Mouse (Mus musculus): ENCODE results near the gene Trak1. TPM values are rescaled to one million over a fixed set of nuclear protein-coding genes. Genes with fewer than 3 reads are reported as not detected.

Gene Trak1
- polyA plus RNA-seq, 1 experiment from 2014 or later, result 18.2 TPM

DNA sequence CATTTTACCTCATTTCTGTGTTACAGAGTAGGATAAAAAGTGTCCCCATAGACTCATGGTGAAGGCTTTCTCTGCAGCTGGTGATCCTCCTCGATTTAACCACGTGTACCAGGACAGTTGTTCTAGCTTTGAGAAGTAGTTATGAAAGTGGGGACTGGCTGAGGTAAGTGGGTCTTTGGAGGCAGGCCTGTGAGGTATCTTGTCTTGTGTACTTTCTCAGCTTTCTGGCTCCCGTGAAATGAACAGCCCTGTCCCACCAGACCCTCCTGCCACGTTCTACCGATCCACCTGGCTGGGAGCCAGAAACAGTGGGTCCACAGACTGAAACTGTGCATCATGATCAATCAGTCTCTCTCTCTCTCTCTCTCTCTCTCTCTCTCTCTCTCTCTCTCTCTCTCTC, 18.1 kb upstream of the Trak1 start:
- Histone ChIP-seq H3K27ac (no peak overlapping the region), H3K9me3 (peaks cover 6% of the 10 kb centered on the region), H3K27me3 (ENCODE audit: insufficient read depth, poor library complexity, severe bottlenecking) (no peaks in the 10 kb centered on the region), H3K4me1 (peaks cover 14% of the 10 kb centered on the region), H3K4me3 (no peak overlapping the region), H3K36me3 (peaks cover 10% of the 10 kb centered on the region)
- no peak for DNase-seq (ENCODE audit: low spot score)
- WGBS, result 88% methylated on average over 5 of the region's 5 CpGs

DNA sequence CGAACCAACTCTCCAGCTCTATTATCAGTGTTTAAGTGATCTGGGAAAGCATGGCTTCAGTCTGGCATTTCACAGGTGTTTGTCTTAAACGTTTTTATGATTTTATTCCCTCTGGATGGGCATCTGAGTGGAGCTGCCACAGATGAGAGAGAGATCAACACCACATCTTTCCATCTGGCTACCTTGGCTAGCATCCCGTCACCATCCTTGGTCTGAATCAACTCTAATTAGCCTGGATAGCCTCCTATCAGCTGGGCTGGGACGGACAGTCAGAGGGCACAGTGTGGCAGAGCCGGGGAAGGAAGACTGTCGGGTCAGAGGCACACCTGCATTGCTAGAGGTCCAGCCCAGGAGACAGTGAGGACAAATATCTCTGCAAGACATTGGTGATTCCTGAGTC, 15.4 kb upstream of the Trak1 start:
- Histone ChIP-seq H3K27ac (no peak overlapping the region), H3K9me3 (peaks cover 6% of the 10 kb centered on the region), H3K4me1 (peaks cover 16% of the 10 kb centered on the region), H3K36me3 (peaks cover 10% of the 10 kb centered on the region), H3K4me3 (no peak overlapping the region), H3K27me3 (ENCODE audit: insufficient read depth, poor library complexity, severe bottlenecking) (no peaks in the 10 kb centered on the region)
- 77% methylated on average over 6 of the region's 6 CpGs for WGBS
- no peak for DNase-seq (ENCODE audit: low spot score)

- no peaks in the 10 kb centered on the region for H3K27me3 ChIP-seq (ENCODE audit: insufficient read depth, poor library complexity, severe bottlenecking)
- peaks cover 10% of the 10 kb centered on the region for H3K36me3 ChIP-seq
- DNase-seq (ENCODE audit: low spot score), result no peak
- H3K27ac ChIP-seq, result no peak overlapping the region
- H3K4me3 ChIP-seq, result no peak overlapping the region
- WGBS, result 99% methylated on average over 6 of the region's 6 CpGs
- peaks cover 6% of the 10 kb centered on the region for H3K9me3 ChIP-seq
- H3K4me1 ChIP-seq, result peaks cover 8% of the 10 kb centered on the region
Measured at GRCm38 (mm10) chr9:121283620-121284185, 13.6 kb upstream of the Trak1 start.

GRCm38 (mm10) chr9:121284422-121284821, 12.9 kb upstream of the Trak1 start:
- no peak overlapping the region for H3K27ac ChIP-seq
- no peaks in the 10 kb centered on the region for H3K27me3 ChIP-seq (ENCODE audit: insufficient read depth, poor library complexity, severe bottlenecking)
- H3K9me3 ChIP-seq, result peaks cover 6% of the 10 kb centered on the region
- DNase-seq (ENCODE audit: low spot score), result no peak
- H3K36me3 ChIP-seq, result peaks cover 10% of the 10 kb centered on the region
- H3K4me3 ChIP-seq, result no peak overlapping the region
- WGBS, result 92% methylated on average over 3 of the region's 3 CpGs
- peaks cover 8% of the 10 kb centered on the region for H3K4me1 ChIP-seq

DNA sequence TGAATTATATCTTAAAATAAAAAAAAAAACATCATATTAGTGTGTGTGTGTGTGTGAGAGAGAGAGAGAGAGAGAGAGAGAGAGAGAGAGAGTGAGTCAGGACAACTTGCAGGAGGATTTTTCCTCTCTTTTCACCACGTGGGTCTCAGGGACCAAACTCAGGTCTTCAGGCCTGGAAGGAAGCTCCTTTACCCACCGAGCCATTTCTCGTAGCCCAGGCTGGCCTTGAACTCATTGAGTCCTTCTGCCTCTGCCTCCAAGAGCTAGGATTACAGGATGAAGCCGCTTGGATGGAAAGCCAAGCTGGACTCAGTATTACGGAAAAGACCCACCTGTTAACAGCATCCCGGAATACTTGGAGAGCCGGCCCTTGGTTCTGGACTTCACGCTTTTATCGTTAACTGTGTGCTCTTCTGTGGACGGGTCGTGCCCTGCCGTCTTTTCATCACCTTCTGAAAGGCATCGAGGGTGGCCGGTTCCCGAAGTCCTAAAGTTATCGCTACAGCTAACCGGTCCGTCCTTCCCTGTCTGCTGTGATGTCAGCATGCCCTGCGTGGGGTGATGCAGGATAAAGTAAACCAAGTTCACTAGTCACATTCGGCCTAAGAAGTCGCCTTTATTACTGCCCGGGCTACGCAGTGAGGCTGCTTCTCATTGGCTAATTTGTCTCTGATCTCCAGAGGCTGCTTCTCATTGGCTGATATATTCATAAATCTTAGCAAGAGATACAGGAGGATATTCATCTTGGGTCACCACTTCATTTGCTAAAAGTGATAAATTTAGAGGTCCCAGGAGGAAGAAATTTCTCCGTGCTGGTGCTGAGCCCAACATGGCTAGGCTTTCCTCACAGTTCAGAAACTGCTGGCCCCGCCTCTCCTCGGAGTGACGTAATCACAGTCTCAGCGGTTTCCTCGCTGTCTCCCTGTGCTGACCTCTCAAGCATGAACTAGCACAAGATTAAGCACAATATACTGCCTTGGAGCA, 11.7 kb upstream of the Trak1 start:
- DNase-seq (ENCODE audit: low spot score), result no peak
- Histone ChIP-seq H3K27ac (peak overlapping the region; percentile 84), H3K36me3 (peaks cover 9% of the 10 kb centered on the region), H3K4me1 (peaks cover 8% of the 10 kb centered on the region), H3K4me3 (peak overlapping the region; percentile 59), H3K9me3 (peaks cover 11% of the 10 kb centered on the region), H3K27me3 (ENCODE audit: insufficient read depth, poor library complexity, severe bottlenecking) (no peaks in the 10 kb centered on the region)
- 18% methylated on average over 29 of the region's 29 CpGs for WGBS

DNA sequence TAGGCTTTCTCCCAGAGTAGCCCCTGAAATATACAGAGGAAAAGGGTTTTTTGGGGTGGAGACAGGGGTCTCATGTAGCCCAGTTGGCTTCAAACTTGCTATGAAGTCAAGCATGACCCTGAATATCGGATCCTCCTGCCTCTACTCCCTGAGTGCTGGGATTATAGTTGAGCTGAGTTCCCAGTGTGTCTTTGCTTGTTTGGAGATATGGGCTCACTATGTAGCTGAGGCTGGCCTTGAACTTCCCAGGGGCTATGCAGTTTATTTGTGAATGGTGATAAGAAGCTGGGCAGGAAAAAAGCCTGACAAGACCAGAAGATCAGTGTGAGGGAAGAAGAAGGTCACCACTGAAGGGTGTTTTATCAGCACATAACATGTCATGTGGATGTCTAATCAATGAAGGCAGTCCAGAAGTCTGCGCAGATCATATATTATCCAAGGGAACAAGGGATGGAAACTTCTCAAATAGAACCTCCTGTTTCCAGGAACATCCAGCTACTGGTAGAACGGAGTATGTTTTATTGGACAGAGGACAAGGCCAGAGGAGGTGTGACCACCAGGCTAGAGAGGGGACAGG, 10.9 kb upstream of the Trak1 start:
- H3K9me3 ChIP-seq, result peaks cover 11% of the 10 kb centered on the region
- peak overlapping the region; percentile 59 for H3K4me3 ChIP-seq
- H3K27ac ChIP-seq, result peak overlapping the region; percentile 84
- no peak for DNase-seq (ENCODE audit: low spot score)
- H3K27me3 ChIP-seq (ENCODE audit: insufficient read depth, poor library complexity, severe bottlenecking), result no peaks in the 10 kb centered on the region
- WGBS, result 80% methylated on average over 3 of the region's 3 CpGs
- peaks cover 9% of the 10 kb centered on the region for H3K36me3 ChIP-seq
- peaks cover 8% of the 10 kb centered on the region for H3K4me1 ChIP-seq

GRCm38 (mm10) chr9:121291275-121291674, 6.0 kb upstream of the Trak1 start:
- WGBS, result 75% methylated on average over 2 of the region's 2 CpGs
- peaks cover 5% of the 10 kb centered on the region for H3K9me3 ChIP-seq
- no peaks in the 10 kb centered on the region for H3K36me3 ChIP-seq
- peaks cover 25% of the 10 kb centered on the region for H3K27me3 ChIP-seq (ENCODE audit: insufficient read depth, poor library complexity, severe bottlenecking)
- peaks cover 2% of the 10 kb centered on the region for H3K4me1 ChIP-seq
- H3K27ac ChIP-seq, result no peak overlapping the region
- no peak for DNase-seq (ENCODE audit: low spot score)
- H3K4me3 ChIP-seq, result no peak overlapping the region

- Histone ChIP-seq H3K4me1 (peaks cover 11% of the 10 kb centered on the region), H3K4me3 (no peak overlapping the region), H3K36me3 (no peaks in the 10 kb centered on the region), H3K27ac (no peak overlapping the region), H3K27me3 (ENCODE audit: insufficient read depth, poor library complexity, severe bottlenecking) (peaks cover 32% of the 10 kb centered on the region), H3K9me3 (peaks cover 5% of the 10 kb centered on the region)
- WGBS, result 81% methylated on average over 7 of the region's 7 CpGs
- DNase-seq (ENCODE audit: low spot score), result no peak
Measured at GRCm38 (mm10) chr9:121293187-121293586, 4.1 kb upstream of the Trak1 start.

- H3K27me3 ChIP-seq (ENCODE audit: insufficient read depth, poor library complexity, severe bottlenecking), result peaks cover 32% of the 10 kb centered on the region
- H3K27ac ChIP-seq, result no peak overlapping the region
- no peaks in the 10 kb centered on the region for H3K36me3 ChIP-seq
- 77% methylated on average over 7 of the region's 7 CpGs for WGBS
- no peaks in the 10 kb centered on the region for H3K9me3 ChIP-seq
- peaks cover 31% of the 10 kb centered on the region for H3K4me1 ChIP-seq
- DNase-seq (ENCODE audit: low spot score), result no peak
- no peak overlapping the region for H3K4me3 ChIP-seq
Measured at GRCm38 (mm10) chr9:121295221-121295620, 2.1 kb upstream of the Trak1 start.

DNA sequence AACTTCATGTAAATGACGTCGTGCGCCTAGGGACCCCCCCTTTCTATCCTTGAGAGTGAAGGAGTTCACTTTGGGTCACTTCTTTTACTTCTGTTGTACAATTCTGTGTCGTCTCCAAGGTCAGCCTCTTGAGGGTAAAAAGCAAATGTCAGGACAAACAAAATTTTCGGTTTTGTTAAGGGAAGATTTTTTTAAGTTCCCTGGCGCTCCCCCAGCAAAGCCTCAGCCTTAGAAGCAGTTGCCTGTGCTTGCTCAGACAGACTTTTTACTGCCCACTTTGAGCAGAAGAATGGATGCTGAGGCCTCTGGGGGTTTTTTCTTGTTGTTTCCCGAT, 730 bp downstream of the Trak1 start:
- Histone ChIP-seq H3K27ac (peak overlapping the region; percentile 97), H3K4me1 (peaks cover 45% of the 10 kb centered on the region), H3K4me3 (peak overlapping the region; percentile 98), H3K9me3 (no peaks in the 10 kb centered on the region), H3K27me3 (ENCODE audit: insufficient read depth, poor library complexity, severe bottlenecking) (peaks cover 32% of the 10 kb centered on the region), H3K36me3 (no peaks in the 10 kb centered on the region)
- no peak for DNase-seq (ENCODE audit: low spot score)
- 5% methylated on average over 7 of the region's 7 CpGs for WGBS

DNA sequence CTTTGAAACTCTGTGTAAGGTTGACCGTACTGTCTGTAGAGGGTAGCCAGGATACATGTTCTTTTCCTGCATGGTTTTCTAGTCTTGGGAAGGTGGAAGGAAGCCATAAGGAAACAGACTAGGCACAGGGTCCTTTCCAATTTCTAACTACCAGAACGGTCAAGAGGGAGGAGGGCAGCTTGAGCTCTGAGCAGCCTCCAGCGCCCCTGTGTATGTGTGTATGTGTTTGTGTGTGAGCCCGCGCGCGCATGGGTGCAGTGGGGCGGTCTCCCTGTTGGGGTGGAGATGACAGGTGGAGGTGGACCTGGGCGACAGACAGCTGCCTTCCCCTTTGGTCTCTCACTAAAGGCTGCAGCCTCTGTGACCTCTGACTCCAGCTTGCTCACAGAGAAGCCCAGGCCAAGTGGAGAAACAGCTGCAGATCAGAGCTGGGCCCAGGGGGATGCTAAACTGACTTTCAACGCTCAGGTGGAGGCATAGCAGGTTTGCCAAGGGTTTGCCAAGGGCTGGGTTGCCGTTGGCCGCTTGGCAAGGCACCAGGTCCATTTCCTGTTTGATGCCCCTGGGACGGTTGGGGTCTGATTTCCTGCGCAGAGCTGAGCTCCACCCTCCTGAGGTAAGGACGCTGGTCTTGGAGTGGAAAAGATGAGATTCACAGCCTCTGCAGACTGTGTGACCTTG, 1.2 kb downstream of the Trak1 start:
- Histone ChIP-seq H3K27me3 (ENCODE audit: insufficient read depth, poor library complexity, severe bottlenecking) (peaks cover 32% of the 10 kb centered on the region), H3K36me3 (no peaks in the 10 kb centered on the region), H3K27ac (peak overlapping the region; percentile 97), H3K4me1 (peaks cover 50% of the 10 kb centered on the region), H3K4me3 (peak overlapping the region; percentile 98), H3K9me3 (no peaks in the 10 kb centered on the region)
- WGBS, result 48% methylated on average over 15 of the region's 15 CpGs
- no peak for DNase-seq (ENCODE audit: low spot score)

GRCm38 (mm10) chr9:121299223-121299755, 2.0 kb downstream of the Trak1 start:
- Histone ChIP-seq H3K9me3 (no peaks in the 10 kb centered on the region), H3K36me3 (no peaks in the 10 kb centered on the region), H3K27ac (no peak overlapping the region), H3K27me3 (ENCODE audit: insufficient read depth, poor library complexity, severe bottlenecking) (peaks cover 26% of the 10 kb centered on the region), H3K4me3 (peak overlapping the region; percentile 98), H3K4me1 (peaks cover 58% of the 10 kb centered on the region)
- WGBS, result 77% methylated on average over 9 of the region's 9 CpGs
- no peak for DNase-seq (ENCODE audit: low spot score)

Data from heart, embryonic 10.5 days (tissue).